Mouse (Mus musculus): ENCODE data around the gene Sv2c. TPM values are rescaled to one million over a fixed set of nuclear protein-coding genes. Genes with fewer than 3 reads are reported as not detected.
"Not testable (repeated sequence)": the region's sequence is repeated elsewhere in the genome, so short reads cannot be mapped to it uniquely, and the experiment has no call there.

Sv2c gene
- total RNA-seq, 2 experiments from 2014 or later: 0.32 to 0.33 TPM

- DNase-seq: not testable (repeated sequence)
These were observed 164.3 kb downstream of the Sv2c start for GRCm38 (mm10) chr13:95968031-95968430.

DNA sequence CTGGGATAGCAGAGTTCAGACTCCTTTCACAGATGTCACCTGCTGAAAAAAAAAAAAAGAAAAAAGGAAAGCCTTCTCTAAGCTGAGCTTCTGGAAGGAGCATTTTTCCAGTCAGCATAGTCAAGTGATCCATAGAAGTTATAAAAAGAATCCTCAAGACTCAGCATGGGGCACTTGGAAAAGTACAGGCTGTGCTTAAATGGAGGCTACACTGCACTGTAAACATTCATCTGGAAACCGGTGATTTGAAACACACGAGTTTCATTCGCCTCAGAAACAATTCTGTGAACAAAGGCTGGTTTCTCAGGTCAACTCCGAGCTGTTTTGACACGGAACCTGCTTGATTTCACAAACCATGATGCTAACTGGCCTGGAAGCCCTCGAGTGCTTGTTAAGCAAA lies 165.6 kb downstream of the Sv2c start:
- no peak for DNase-seq

- no peak for DNase-seq
These were observed 166.8 kb downstream of the Sv2c start for GRCm38 (mm10) chr13:95965596-95965995.

DNA sequence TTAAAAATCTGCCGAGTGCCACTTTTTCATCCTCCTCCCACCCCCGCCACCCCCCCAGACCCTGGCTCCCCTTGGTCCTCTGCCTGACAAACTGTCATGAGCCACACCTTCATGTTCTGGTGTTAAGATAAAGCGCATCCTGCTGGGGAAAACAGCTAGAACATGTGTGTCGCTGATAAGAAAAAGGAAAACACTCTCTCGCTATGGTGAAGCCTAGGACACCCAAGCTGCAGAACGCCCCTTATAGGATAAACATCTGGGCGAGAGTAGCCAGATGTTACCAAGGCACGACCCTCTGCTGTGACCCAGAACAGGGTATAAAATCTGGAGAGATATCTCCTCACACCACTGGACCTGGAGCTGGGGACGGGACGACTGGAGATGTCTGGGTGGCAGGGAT lies 167.2 kb downstream of the Sv2c start:
- DNase-seq: no peak

DNA sequence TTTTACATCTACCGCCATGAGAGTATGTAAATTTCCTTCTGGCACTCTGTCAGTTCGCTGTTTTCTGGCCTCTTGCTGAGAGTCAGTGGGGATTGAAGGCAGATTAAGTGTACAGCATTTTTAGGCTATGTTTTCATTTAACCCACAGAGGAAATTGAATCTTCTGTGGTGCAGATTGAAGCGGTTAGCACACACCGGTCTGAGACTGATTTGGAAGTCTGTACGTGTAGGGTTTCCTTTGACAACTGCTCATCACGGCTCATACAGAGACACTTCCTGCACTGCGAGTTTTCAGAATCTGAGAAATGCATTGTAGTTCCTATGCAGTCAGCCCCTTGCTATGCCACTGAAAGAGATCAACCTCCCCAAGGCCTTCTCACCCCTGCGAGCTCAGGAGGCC lies 168.2 kb downstream of the Sv2c start:
- DNase-seq: no peak

DNA sequence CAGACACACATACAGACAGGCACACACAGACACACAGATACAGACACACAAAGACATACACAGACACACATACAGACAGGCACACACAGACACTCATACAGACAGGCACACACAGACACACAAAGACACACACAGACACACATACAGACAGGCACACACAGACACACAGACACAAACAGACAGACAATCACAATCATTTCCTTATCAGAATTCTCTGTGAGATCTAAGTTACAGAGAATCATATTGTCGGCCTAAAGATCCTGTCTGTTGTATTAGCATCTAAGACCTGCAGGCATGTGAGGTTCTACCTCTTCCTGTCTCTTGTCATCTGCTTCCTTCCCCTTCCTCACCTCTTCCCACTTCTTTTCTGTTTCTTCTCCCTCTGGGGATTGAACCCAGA lies 168.7 kb downstream of the Sv2c start:
- DNase-seq: no peak

- DNase-seq: no peak
These were observed 170.5 kb downstream of the Sv2c start for GRCm38 (mm10) chr13:95961905-95962304.

- peak in 1 of 2 experiments; percentile 42 for DNase-seq
These were observed 171.1 kb downstream of the Sv2c start for GRCm38 (mm10) chr13:95961191-95961791.

- no peak for DNase-seq
These were observed 171.7 kb downstream of the Sv2c start for GRCm38 (mm10) chr13:95960477-95961185.

GRCm38 (mm10) chr13:95959651-95960476 lies 172.5 kb downstream of the Sv2c start:
- no peak for DNase-seq

DNA sequence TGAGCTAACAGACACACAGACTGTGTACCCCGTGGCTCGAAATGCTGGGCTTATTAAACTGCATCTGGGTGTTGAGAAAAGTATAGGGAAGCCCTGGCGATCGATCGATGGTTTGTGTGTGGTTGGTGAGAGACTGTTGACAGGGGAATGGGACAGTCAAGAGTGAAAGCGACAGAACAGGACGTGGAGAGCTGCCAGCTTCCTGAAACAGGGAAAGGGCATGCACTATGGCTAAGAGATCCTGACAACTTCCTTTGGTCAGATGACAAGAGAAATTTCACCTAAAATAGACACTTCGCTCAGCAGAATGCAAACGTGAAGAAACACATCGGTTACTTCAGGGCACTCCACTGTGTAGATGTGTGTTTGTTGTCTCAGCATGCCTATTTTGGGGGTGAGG lies 175.2 kb downstream of the Sv2c start:
- peak; percentile 56 to 67 for DNase-seq

- no peak for DNase-seq
These were observed 176.0 kb downstream of the Sv2c start for GRCm38 (mm10) chr13:95956327-95956781.

DNA sequence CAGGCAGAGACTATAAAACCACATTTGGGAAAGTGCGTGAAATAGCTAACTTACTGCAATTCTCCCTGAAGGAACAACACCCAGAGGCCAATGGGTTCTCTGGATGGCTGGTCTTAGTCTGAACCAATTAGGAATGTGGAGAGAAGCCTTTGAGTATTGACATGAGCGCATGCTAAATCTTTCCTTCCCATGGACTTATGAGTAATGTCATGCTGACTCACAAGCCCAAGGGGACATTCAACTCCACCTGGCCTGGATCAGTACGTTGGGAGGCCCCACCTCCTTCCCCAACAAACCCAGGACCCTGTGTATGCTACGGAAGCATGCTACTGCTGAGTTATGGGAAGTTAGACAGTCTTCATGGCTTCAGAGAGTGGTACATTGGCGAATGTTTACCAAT lies 177.2 kb downstream of the Sv2c start:
- DNase-seq: no peak

DNA sequence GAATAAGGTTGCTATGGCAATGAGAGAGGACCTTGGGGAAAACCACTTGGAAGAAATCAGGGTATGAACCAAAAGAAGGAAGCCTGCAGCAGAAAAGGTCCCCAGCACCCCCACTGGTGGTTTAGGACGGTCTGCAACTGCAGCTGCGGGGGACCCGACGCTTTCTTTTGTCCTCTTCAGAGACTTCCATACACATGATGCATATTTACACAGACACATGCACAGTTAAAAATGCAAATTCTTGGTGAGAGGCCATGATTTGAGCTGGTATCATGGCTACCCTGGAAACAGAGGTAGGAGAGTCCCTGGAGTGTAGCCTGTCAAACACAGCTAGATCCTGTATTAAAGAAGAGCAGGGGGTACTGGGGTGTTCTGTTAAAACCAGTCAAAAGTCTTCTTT lies 178.7 kb downstream of the Sv2c start:
- no peak for DNase-seq

- no peak for DNase-seq
These were observed 180.1 kb downstream of the Sv2c start for GRCm38 (mm10) chr13:95952263-95952662.

DNA sequence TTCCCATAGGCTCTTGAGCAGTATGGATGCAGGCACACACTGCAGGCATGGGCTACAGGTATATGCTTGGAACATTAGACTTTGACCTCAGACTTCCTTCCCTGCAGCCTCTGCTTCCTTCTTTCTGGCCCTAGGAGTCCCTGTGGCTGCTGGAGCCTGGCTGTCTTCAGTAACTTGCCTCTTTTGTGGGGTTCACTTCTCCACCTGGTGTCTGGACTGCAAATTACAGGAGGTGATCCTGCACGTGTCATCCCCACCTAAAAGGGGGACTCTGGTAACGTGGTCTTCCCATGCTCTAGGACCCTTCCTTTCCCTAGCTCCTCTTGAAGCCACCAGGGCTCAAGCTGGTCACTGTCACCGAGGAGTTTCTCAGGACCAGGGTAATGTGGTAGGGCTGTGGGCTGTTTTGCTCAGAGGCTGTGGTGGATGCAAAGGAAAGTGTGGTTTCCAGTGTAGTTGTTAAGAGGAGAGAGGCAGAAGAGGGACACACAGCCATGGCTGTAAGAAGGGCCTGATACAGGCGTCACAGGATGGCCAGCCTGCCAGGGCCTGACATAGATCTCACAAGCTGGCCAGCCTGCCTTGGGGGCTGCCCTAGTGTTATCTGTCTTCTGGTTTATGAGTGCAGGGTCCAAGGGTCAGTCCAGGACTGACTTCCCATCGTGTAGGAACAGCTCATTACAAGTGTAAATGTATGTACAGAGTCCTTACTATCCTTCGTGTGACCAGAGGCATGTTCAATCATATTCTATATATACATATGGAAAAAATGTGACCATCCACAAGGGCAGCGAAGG lies 181.1 kb downstream of the Sv2c start:
- peak; percentile 23 to 30 for DNase-seq

DNA sequence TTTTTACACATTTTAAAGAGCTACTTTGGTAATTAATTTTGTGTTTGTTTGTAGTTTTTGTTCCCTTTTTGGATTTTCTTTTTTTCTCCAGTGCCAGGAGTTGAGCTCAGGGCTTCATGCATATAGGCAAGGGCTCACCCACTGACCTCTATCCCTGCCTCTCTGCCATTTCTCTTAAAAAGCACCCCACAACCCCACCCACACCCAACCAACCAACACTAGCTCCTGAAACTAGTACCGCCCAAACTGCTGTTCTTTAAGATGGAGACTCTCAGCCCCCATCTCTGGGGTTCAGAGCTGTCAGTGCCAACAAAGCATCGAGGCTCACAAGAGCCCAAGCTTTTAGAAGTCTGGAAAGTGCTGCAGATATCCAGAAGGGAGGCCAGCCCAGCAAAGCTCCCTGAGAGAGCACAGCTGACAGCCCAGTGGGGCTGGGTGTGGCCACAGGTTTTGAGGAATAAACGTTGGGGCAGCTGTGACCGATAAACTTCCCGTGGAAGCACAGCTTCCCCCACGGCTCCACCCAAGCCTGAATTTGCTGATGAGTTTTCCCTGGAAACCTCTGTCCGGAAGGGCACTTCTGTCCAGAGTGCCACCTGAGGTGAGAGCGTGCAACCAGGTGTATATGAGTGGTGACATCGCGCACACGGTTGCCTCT lies 181.8 kb downstream of the Sv2c start:
- DNase-seq: no peak

GRCm38 (mm10) chr13:95949356-95949755 lies 183.0 kb downstream of the Sv2c start:
- peak in 1 of 2 experiments; percentile 21 for DNase-seq

DNA sequence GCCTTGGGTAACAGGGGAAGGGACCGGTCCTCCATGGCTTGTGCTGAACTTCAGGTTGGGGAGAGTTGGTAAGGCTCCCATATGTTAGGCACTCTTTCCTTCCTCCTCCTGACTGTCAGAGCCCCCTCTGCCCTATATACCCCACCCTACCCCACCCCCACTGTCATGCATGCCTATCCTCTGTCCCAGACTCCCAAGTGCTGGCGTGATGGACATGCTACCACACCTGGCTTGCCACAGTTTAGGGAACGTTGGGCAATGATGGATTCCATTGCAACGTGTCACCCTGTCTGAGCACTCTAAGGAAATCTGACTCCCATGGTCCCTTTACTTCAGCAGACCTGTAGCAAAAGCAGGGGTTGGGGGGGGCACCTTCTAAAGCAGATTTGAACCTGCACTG lies 183.6 kb downstream of the Sv2c start:
- no peak for DNase-seq

GRCm38 (mm10) chr13:95948394-95948793 lies 184.0 kb downstream of the Sv2c start:
- DNase-seq: no peak

DNA sequence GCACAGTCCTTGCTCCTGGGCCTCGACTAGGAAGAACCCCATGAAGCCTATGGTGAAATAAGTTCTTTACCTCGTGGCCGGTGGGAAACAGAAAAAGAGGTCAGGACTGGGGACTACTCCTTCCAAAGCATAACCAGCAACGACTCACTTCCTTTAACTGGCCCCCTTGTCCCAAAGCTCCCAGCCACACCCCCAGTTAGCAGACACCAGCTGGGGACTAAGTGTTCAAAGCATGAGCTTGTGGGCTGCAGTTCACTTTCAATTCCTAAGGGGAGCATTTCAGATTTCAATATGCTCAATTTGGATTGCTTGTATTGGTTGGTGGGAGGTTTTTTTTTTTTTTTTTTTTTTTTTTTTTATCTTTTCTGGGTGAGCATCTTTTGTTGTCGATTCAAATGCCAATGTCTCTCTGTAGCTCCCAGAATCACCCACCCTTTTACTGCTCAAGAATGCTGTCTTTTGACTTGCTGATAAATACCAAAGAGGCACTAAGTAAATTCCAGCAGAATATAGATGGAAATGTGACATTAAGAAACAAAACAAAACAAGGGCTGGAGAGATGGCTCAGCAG lies 186.4 kb downstream of the Sv2c start:
- DNase-seq: no peak

All from heart, adult 18-20 months (tissue).